Mouse (Mus musculus): ENCODE results near the gene Arap2.

DNA sequence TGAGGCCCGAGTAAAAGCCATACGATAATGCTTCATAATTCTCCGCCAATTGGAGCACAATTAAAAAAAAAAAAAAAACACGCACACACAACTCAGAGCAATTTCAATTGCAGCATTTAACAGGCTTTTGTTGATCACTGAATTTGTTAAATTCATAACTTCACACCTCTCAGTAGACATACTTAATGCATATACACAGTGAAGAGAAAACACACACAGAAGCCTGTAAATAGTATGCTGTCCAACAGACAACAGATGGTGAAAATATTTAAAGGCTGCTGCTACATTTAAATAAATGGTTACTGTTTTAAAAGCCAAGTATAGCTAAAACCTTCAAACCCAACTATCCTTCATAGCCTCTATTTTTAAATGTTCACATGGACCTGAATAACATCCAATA, 123.6 kb downstream of the Arap2 start:
- TF ChIP-seq CTCF (IDR thresholded peaks at IDR 0.05; ENCODE audit: borderline replicate concordance, control insufficient read depth, extremely low read depth, insufficient read depth, low read length, poor library complexity) (no peak), POLR2A (IDR thresholded peaks at IDR 0.05; ENCODE audit: control insufficient read depth, extremely low read depth, insufficient read depth, low read length, poor library complexity) (no peak)

Data from thymus, adult 2 months (tissue).